Mouse (Mus musculus): ENCODE measurements around the gene Frem3. TPM values are rescaled to one million over a fixed set of nuclear protein-coding genes. Genes with fewer than 3 reads are reported as not detected.

The Frem3 gene
- 0.07 TPM in 2 replicates for polyA plus RNA-seq (2015; fragmentation: Nextera tagmentation; extraction: Ambion mirVana)

DNA sequence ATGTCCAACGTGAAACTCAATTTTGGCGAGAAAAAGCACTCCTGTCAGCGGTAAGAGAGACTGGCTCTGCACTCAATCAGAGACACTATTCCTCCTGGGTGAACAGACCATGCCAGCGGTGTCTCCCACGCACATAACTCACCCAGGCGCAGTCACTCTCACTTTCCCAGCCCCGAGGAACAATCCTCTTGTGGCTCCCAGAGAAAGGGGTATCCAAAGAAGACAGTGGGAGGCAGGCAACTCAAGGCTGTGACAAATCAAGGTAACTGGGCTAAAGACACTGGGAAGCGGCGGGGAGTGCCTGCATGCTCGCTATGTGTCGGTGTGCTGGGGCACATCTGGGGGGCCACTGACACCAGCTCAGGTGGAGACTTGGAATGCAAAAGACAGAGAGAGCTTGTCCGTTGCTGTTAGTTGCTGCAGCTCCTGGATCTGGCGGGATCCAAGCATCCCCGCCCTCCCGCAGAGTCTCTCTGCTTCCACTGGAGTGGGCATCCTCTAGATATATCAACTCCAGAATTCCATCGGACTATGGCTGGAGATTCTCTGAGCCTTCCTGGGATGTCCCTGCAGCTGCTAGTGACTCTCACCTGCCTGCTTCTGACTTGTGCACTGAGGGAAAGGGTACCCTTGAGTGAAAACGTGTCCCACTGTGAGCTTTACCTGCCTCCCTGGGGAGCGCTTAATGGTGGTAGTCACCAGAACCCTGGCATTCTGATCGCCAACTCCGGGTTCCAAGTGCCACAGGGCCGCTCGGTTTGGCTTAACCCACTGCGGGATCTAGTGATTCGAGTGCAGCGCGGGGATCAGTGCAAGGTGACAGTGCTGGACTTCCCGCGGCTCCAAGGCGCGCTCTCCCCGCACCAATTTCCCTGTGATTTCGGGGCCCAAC lies at the start of gene Frem3:
Gene Frem3, plus strand, starts transcription at position 532 of the 892 bp plus-strand sequence.
- 3% methylated on average over 32 of the region's 32 CpGs for WGBS
- Histone ChIP-seq H3K4me2 (replicated peaks; ENCODE audit: low read depth) (no peak within 1 kb of the TSS), H3K9me3 (ENCODE audit: control insufficient read depth) (no peaks in the 10 kb centered on the region), H3K9ac (ENCODE audit: low read depth, low read length) (no peak within 1 kb of the TSS), H3K27me3 (replicated peaks; ENCODE audit: control insufficient read depth, insufficient read depth, low read length) (peaks cover 14% of the 10 kb centered on the region; the same call in 1 of the 2 replicates), H3K36me3 (ENCODE audit: control insufficient read depth, insufficient read depth) (no peaks in the 10 kb centered on the region), H3K4me3 (ENCODE audit: low read depth, low read length) (no peak within 1 kb of the TSS), H3K27ac (ENCODE audit: low read depth, low read length) (no peak within 1 kb of the TSS), H3K4me1 (replicated peaks; ENCODE audit: control insufficient read depth, insufficient read depth, low read length) (no peaks in the 10 kb centered on the region)
- ATAC-seq: no peak
- no peak for TF ChIP-seq CTCF (IDR thresholded peaks at IDR 0.05; ENCODE audit: low read depth)

GRCm38 (mm10) chr8:80564205-80564839 lies 46.6 kb upstream of the Frem3 start:
- WGBS: 71% methylated on average over 3 of the region's 3 CpGs
- ATAC-seq: no peak

DNA sequence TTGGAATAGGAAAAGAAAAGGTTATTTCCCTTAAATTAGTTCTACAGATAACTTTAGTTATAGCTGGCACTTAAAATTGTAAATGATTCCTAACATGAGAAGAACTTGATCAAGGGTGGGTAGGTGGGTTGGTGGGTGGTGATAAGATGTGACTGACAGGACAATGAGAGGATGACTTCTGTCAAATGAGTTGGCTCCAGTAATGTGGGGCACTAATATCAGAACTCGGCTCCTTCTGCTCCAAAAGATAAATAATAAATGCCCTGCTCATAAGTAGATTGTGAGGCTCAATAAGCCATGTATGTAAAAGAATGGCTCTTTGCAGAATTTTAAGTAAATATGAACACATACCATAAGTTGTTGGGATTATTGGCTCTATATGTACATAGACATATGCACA lies 43.4 kb upstream of the Frem3 start:
- no peak overlapping the region for H3K9ac ChIP-seq (ENCODE audit: low read depth, low read length)
- H3K4me3 ChIP-seq (ENCODE audit: low read depth, low read length): no peak overlapping the region
- no peaks in the 10 kb centered on the region for H3K4me1 ChIP-seq (replicated peaks; ENCODE audit: control insufficient read depth, insufficient read depth, low read length)
- no peak overlapping the region for H3K27ac ChIP-seq (ENCODE audit: low read depth, low read length)
- H3K27me3 ChIP-seq (replicated peaks; ENCODE audit: control insufficient read depth, insufficient read depth, low read length): no peaks in the 10 kb centered on the region
- WGBS: 76% methylated on average over 1 of the region's 1 CpGs
- no peak overlapping the region for H3K4me2 ChIP-seq (replicated peaks; ENCODE audit: low read depth)
- ATAC-seq: no peak
- no peaks in the 10 kb centered on the region for H3K9me3 ChIP-seq (ENCODE audit: control insufficient read depth)
- no peaks in the 10 kb centered on the region for H3K36me3 ChIP-seq (ENCODE audit: control insufficient read depth, insufficient read depth)
- no peak for TF ChIP-seq CTCF (IDR thresholded peaks at IDR 0.05; ENCODE audit: low read depth)

More at GRCm38 (mm10) chr8:80564205-80564839, 46.6 kb upstream of the Frem3 start:
- Histone ChIP-seq H3K36me3 (ENCODE audit: control insufficient read depth, insufficient read depth) (no peaks in the 10 kb centered on the region), H3K9ac (ENCODE audit: low read depth, low read length) (no peak overlapping the region), H3K4me3 (ENCODE audit: low read depth, low read length) (no peak overlapping the region), H3K4me1 (replicated peaks; ENCODE audit: control insufficient read depth, insufficient read depth, low read length) (no peaks in the 10 kb centered on the region), H3K27me3 (replicated peaks; ENCODE audit: control insufficient read depth, insufficient read depth, low read length) (no peaks in the 10 kb centered on the region), H3K27ac (ENCODE audit: low read depth, low read length) (no peak overlapping the region), H3K9me3 (ENCODE audit: control insufficient read depth) (no peaks in the 10 kb centered on the region), H3K4me2 (replicated peaks; ENCODE audit: low read depth) (no peak overlapping the region)
- TF ChIP-seq CTCF (IDR thresholded peaks at IDR 0.05; ENCODE audit: low read depth): no peak

DNA sequence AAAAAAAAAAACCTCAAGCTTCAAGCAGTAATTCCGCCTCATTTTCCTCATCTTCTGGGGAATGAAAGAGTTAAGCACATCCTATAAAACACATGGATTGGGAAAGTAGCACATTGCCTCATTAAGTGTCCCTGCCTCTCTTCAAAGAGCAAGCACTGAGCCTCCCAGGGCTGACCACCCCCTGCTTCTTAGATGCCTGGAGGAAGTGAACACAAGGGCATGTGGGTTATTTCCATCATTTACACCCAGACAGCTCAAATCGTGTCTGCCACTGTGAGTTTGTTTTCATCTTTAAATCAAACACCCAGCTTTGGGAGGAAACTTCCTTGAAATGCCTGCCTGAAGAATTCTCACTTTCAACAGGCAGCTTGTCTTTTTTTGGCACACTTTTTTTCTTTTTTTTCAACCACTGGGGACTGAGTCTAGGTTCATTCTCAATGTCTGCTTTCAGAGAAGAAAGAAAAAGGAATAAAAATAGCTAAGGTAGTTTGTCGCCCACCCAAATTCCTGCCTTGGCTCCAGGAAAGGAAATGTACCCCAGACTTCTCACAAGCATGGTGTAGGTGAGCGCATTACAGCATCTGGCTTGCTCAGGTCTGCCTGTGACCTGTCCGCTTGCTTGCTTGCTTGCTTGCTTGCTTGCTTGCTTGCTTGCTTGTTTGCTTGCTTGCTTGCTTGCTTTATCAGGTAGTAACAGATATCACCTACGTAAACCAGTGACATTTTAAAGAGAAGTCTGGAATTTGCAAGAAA lies 42.5 kb upstream of the Frem3 start:
- Histone ChIP-seq H3K36me3 (ENCODE audit: control insufficient read depth, insufficient read depth) (no peaks in the 10 kb centered on the region), H3K9me3 (ENCODE audit: control insufficient read depth) (no peaks in the 10 kb centered on the region), H3K27me3 (replicated peaks; ENCODE audit: control insufficient read depth, insufficient read depth, low read length) (no peaks in the 10 kb centered on the region), H3K27ac (ENCODE audit: low read depth, low read length) (no peak overlapping the region), H3K4me3 (ENCODE audit: low read depth, low read length) (no peak overlapping the region), H3K4me2 (replicated peaks; ENCODE audit: low read depth) (no peak overlapping the region), H3K9ac (ENCODE audit: low read depth, low read length) (no peak overlapping the region), H3K4me1 (replicated peaks; ENCODE audit: control insufficient read depth, insufficient read depth, low read length) (no peaks in the 10 kb centered on the region)
- 53% methylated on average over 6 of the region's 6 CpGs for WGBS
- ATAC-seq: no peak
- no peak for TF ChIP-seq CTCF (IDR thresholded peaks at IDR 0.05; ENCODE audit: low read depth)

GRCm38 (mm10) chr8:80572417-80573061 lies 38.3 kb upstream of the Frem3 start:
- no peak for ATAC-seq
- 46% methylated on average over 1 of the region's 1 CpGs for WGBS
- TF ChIP-seq CTCF (IDR thresholded peaks at IDR 0.05; ENCODE audit: low read depth): no peak

More at GRCm38 (mm10) chr8:80572417-80573061, 38.3 kb upstream of the Frem3 start:
- Histone ChIP-seq H3K9ac (ENCODE audit: low read depth, low read length) (no peak overlapping the region), H3K36me3 (ENCODE audit: control insufficient read depth, insufficient read depth) (no peaks in the 10 kb centered on the region), H3K4me2 (replicated peaks; ENCODE audit: low read depth) (no peak overlapping the region), H3K27ac (ENCODE audit: low read depth, low read length) (no peak overlapping the region), H3K9me3 (ENCODE audit: control insufficient read depth) (no peaks in the 10 kb centered on the region), H3K4me3 (ENCODE audit: low read depth, low read length) (no peak overlapping the region), H3K4me1 (replicated peaks; ENCODE audit: control insufficient read depth, insufficient read depth, low read length) (no peaks in the 10 kb centered on the region), H3K27me3 (replicated peaks; ENCODE audit: control insufficient read depth, insufficient read depth, low read length) (no peaks in the 10 kb centered on the region)
